Mouse (Mus musculus): Measurements from ENCODE around the gene Susd4. TPM values are rescaled to one million over a fixed set of nuclear protein-coding genes. Genes with fewer than 3 reads are reported as not detected.

Susd4 gene
- total RNA-seq, 2 experiments from 2014 or later = 2.0 to 2.1 TPM

GRCm38 (mm10) chr1:182785504-182785903, 21.8 kb downstream of the Susd4 start:
- no peak for DNase-seq

GRCm38 (mm10) chr1:182787030-182787429, 23.4 kb downstream of the Susd4 start:
- DNase-seq = no peak

GRCm38 (mm10) chr1:182788896-182789295, 25.2 kb downstream of the Susd4 start:
- DNase-seq = no peak

DNA sequence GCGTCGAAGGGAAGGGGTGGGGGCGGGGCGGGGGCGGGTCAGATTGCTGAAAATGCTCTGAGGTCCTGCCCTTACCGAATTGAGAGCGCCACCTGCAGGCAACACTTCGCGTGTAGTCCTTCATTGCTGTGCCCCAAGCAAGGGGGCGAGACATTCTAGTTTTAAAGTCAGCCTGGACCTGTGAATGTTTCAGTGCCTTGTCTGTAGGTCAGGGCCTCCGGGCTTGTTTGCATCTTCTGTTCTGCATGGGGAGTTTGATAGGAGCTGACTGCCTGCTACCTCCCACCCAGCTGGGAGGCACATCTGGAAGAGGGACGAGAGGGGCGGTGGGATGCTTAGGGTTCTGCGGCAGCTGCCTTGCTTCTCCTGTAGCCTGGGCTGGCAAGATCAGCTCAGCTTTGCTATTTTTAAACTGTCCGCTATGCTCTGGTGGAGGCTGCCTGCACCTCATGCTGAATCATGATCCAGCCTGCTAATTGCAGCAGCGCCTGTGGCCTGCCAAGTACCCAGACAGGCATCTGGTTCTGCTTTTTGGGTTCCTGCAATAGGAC, 28.9 kb downstream of the Susd4 start:
- DNase-seq = peak; percentile 80

DNA sequence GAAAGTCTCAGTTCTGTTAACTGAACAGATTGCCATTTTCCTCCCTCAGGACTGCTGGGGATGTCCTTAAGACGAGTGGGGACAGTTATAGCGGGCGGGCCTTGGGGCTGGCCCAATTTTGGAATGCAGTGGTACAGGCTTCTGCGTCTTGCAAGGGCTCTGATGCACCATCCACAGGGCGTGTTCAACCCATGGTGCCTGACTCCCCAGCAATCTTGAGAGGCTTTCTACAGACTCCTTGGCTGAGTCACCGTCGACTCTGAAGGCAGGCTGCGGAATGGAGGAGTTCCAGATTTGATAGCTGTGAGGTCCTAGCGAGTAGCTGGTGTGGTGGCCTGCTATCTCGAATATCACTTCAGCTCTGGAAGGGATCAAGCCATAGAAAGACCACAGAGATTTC, 30.6 kb downstream of the Susd4 start:
- no peak for DNase-seq

DNA sequence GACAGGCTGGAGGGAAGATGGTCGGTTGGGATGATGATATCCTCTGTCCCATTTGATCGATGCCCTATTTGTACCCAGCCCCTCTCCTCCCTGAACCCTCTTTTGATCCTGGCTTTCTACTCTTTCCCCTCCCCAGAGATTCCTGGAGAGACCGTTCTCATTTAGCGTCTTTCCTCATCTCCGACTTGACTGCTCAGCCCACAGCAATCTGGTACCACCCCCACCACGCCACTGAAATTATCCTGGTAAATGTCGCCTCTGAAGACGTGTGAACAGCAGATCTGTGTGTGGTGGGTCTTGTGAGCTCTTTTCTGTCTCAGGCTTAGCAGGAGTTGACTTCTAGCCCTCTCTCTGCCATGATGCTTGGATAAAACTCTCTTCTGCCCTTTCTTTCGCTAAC, 31.0 kb downstream of the Susd4 start:
- no peak for DNase-seq

- no peak for DNase-seq
These were observed 33.4 kb downstream of the Susd4 start for GRCm38 (mm10) chr1:182797048-182797447.

DNA sequence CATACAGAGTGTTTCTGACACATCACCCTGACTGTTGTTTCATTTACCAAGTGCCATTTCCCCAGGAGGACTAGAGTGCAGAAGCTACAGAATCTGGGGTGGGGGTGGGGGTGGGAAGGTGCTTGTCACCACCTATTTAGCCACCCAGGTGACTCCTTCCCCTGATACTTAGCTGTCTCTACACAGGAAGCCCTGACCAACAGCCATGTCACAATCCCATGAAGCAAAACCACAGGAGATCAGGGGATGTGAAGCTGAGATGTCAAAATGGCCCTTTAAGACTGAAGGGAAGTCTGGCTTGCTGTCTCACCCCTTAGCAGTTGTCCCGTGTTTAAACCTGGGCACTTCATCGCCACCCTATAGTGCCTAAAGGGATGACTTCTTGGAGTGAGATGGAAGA, 37.9 kb downstream of the Susd4 start:
- no peak for DNase-seq

- DNase-seq = no peak
These were observed 39.2 kb downstream of the Susd4 start for GRCm38 (mm10) chr1:182802891-182803290.

GRCm38 (mm10) chr1:182813991-182814390, 50.3 kb downstream of the Susd4 start:
- DNase-seq = peak; percentile 30

DNA sequence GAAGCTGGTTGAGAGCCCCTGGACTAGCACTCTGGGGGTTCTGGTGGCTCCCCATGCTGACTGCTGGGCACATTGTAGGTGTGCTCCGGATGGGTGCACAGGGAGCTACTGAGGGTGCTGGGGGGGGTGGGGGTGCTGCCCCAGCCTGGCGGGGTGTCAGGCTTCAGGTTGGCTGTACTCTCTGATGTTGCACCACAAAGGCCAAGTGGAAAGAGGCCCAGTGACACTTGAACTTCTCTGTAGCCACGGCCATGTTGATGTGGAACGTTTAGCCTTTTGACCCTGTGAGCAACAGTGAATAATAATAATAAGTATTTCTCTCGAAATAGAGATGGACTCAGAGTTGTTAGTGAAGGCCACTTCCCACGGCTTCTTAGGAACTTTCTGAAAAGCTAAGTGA, 50.9 kb downstream of the Susd4 start:
- no peak for DNase-seq

- no peak for DNase-seq
These were observed 53.4 kb downstream of the Susd4 start for GRCm38 (mm10) chr1:182817106-182817505.

GRCm38 (mm10) chr1:182817624-182818023, 54.0 kb downstream of the Susd4 start:
- DNase-seq = no peak

- no peak for DNase-seq
These were observed 55.3 kb downstream of the Susd4 start for GRCm38 (mm10) chr1:182818931-182819330.

DNA sequence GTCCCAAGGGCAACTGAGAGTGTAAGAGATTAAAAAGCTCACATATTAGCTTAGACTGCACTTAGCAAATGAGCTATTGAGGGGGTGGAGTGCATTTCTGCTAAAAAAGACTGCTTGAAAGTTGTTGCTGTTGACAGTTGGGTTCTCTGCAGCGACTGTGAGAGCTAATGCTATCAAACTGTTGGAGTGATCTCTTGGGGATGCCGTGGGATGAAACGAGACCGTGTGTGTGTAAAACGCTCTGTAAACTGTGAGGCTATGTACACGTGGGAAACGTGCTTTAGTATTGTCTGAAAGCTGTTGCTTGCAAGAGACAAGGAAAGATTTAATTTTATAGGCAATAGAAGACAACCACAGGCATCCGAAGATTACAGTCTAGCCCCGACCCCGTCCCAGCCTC, 59.1 kb downstream of the Susd4 start:
- DNase-seq = no peak

DNA sequence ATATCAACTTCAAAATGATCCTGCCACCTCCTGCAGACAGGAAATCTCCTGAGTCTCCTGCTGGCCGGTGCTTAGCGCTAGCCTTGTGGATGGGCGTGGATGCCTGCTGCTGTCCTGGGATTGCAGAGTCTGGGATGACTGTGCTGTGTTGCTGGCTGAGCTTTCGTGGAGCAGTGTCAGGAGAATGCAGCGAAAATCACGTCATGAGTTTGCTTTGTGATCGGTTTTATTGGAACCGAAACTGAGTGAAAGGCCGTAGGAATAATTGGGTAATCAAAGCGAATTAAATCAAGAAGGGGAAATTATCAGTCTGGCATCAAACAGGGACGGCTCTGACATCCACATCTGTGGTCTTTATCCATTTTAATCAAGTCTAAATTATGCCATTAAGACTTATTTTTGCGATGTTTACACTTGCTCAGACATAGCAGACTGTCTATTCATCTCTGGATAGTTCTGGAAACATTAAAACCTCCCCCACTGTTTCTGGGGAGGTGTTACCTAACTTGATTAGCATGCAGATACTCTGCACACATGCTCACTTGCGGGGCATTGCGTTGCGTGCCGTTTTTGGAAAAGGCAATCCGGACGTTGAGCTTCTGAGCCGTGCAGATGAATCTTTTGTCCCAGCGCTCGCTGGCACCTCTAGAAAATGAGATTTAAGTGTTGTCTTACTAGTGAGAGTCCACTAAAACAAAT, 60.2 kb downstream of the Susd4 start:
- no peak for DNase-seq

GRCm38 (mm10) chr1:182826557-182826956, 62.9 kb downstream of the Susd4 start:
- no peak for DNase-seq

GRCm38 (mm10) chr1:182838061-182838460, 74.4 kb downstream of the Susd4 start:
- no peak for DNase-seq

- DNase-seq = no peak
These were observed 75.8 kb downstream of the Susd4 start for GRCm38 (mm10) chr1:182839332-182839929.

GRCm38 (mm10) chr1:182840011-182840410, 76.4 kb downstream of the Susd4 start:
- no peak for DNase-seq

DNA sequence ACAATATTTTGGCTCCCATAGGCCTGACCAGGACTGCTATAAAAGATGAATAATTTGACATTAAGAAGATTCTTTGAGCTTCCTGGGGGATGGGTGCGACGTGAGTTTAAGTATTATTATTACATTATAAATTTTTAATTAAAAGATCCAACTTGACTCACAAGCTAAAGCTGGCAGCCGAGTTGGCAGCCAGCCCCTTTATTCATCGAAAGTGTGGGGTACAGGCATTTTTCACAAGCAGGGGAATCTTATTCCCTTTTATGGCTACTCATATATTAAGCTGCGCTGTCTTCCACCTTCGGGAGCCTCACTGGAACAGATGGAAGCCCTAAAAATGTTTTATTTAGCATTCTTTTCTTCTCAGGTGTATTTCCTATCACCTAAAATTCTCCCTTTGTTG, 76.9 kb downstream of the Susd4 start:
- DNase-seq = no peak

GRCm38 (mm10) chr1:182849556-182849955, 85.9 kb downstream of the Susd4 start:
- no peak for DNase-seq

DNA sequence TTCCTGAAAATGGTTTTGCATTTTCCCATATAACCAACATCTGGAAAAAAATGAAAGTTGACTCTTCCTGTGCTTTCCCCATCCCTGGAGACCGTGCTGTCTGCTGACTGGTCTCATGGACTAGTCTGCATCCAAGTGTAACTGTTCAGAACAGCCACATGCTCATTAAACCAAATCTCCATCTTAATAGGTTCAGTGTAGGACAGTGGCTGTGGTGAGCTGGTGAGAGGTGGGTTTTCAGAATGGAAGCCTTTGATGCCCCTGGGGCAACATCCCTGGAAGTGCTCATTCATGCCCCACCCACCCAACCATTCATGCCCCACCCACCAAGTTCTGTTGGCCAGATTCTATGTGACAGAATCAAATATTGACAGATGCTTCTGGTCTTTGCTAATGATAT, 86.4 kb downstream of the Susd4 start:
- DNase-seq = no peak

DNA sequence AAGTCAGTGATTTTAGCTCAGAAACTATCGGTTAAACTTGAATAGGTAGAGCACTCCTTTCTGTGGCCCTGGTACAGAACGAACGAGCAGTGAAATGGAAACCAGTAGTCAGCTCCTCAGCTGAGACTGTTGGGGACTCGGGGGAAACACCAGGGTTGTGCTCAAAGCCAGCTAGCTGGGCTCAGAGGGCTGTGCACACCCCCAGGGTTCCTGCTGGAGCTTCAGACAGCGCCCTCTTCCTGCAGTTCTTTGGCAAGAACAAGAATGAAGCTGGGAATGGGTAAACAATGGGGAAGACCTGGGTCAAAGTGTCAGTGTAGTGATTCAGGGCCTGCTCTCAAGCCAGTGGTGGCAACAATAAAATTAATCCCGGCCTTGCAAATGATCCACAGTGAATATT, 88.5 kb downstream of the Susd4 start:
- no peak for DNase-seq

All from gastrocnemius, postnatal 10 days (tissue).